Mouse (Mus musculus) intestine, embryonic 14.5 days (tissue): ENCODE measurements at regions not wholly inside any gene's neighbourhood (a gene's known extent, or its start where the extent isn't known, plus 50 kb on each side); places are given as distances from the start of the nearest gene placed in this dataset.

Source experiments
- ATAC-seq: fragments of 200-750 bp; cut with Nextera tagmentation; replicated peaks from 2 replicates; pipeline ENCODE4 v1.8.0; 2017; ENCODE audit warnings: low read depth, moderate number of reproducible peaks, moderate TSS enrichment, moderate library complexity; ENCODE audit not compliant: low FRiP score, low TSS enrichment
- DNase-seq: peaks from one replicate; pipeline ENCODE4 v3.0.0-alpha.2; 2018; ENCODE audit warnings: low spot score
- H3K27ac ChIP-seq: fragments of 300-500 bp; sonication (generic); 2 replicates; pipeline ENCODE4 v1.5.1; 2014; ENCODE audit warnings: low read depth, mild to moderate bottlenecking, control low read depth
- H3K27me3 ChIP-seq: fragments of 300-500 bp; sonication (generic); replicated peaks from 2 replicates; pipeline ENCODE4 v1.6.1; 2014; ENCODE audit warnings: low read length, control low read depth; ENCODE audit not compliant: control insufficient read depth, insufficient read depth
- H3K36me3 ChIP-seq: fragments of 300-500 bp; sonication (generic); 2 replicates; pipeline ENCODE4 v1.6.1; 2014; ENCODE audit warnings: low read length, control low read depth; ENCODE audit not compliant: control insufficient read depth, insufficient read depth
- H3K4me1 ChIP-seq: fragments of 300-500 bp; sonication (generic); replicated peaks from 2 replicates; pipeline ENCODE4 v1.6.1; 2014; ENCODE audit warnings: low read length, control low read depth, mixed read lengths; ENCODE audit not compliant: control insufficient read depth, insufficient read depth
- H3K4me2 ChIP-seq: fragments of 300-500 bp; sonication (generic); 2 replicates; pipeline ENCODE4 v1.6.1; 2014; ENCODE audit warnings: low read length
- H3K4me3 ChIP-seq: fragments of 300-500 bp; sonication (generic); 2 replicates; pipeline ENCODE4 v1.5.1; 2014; ENCODE audit warnings: low read depth, low read length, control low read depth, mixed read lengths
- H3K9ac ChIP-seq: fragments of 300-500 bp; sonication (generic); 2 replicates; pipeline ENCODE4 v1.6.1; 2014; ENCODE audit warnings: mild to moderate bottlenecking, low read length
- H3K9me3 ChIP-seq: fragments of 300-500 bp; sonication (generic); 2 replicates; pipeline ENCODE4 v1.6.1; 2016; ENCODE audit warnings: low read length, control low read depth; ENCODE audit not compliant: control insufficient read depth
- WGBS: fragments of 180-500 bp; shearing (Covaris S2); extraction: QIAGEN DNeasy Blood & Tissue Kit; methylation state at CpG from one replicate; pipeline ENCODE4 v1.1.7; 2014; 5-methylcytosine and 5-hydroxymethylcytosine counted together

DNA sequence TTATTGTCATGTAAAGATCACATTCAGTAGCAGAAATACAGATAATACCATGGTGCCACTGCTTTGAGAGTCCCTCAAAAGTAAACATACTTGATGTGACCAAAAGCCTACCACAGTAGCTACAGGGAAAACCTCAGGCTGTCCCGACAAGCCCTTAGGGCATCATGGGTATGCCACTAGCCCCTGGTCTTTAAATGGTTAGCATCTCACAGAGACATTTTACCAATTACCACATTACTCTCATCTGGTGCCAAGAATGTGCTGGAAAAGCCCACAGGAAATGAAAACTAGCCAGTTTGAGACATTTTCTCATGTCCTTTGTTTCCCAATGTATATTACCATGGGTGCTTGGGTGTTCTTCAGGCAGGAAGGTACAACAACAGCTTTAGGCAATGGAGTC is 439.3 kb upstream of the Pappa start:
- DNase-seq = no peak
- Histone ChIP-seq H3K27me3 (no peaks in the 10 kb centered on the region), H3K4me3 (no peak overlapping the region), H3K9ac (no peak overlapping the region), H3K27ac (no peak overlapping the region), H3K9me3 (no peaks in the 10 kb centered on the region), H3K36me3 (no peaks in the 10 kb centered on the region), H3K4me2 (no peak overlapping the region), H3K4me1 (no peaks in the 10 kb centered on the region)
- no peak for ATAC-seq
- WGBS = 76% methylated on average over 1 of the region's 1 CpGs

DNA sequence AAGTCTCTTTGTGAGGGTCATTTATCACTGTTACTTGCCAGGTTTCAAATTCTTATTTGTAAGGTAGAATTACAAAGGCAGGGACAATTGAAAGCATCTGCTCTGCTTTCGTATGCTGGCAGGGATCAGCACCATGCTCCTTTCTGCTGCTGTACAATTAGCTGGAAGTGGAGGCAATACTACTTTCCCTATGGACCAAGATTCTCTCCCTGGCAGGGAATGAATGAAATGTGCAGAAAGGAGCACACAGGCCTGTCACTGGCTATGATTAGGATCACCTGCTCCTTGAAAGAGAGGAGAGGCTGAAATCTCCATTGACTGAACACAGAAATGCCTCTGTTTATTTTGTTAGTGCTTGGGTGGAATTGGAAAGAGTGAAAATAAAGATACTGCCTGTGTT is 427.8 kb upstream of the Pappa start:
- H3K27me3 ChIP-seq = no peaks in the 10 kb centered on the region
- no peak overlapping the region for H3K9ac ChIP-seq
- 66% methylated on average over 1 of the region's 1 CpGs for WGBS
- no peaks in the 10 kb centered on the region for H3K9me3 ChIP-seq
- H3K4me1 ChIP-seq = no peaks in the 10 kb centered on the region
- H3K36me3 ChIP-seq = no peaks in the 10 kb centered on the region
- ATAC-seq = no peak
- no peak for DNase-seq
- H3K4me2 ChIP-seq = no peak overlapping the region
- H3K27ac ChIP-seq = no peak overlapping the region
- no peak overlapping the region for H3K4me3 ChIP-seq

DNA sequence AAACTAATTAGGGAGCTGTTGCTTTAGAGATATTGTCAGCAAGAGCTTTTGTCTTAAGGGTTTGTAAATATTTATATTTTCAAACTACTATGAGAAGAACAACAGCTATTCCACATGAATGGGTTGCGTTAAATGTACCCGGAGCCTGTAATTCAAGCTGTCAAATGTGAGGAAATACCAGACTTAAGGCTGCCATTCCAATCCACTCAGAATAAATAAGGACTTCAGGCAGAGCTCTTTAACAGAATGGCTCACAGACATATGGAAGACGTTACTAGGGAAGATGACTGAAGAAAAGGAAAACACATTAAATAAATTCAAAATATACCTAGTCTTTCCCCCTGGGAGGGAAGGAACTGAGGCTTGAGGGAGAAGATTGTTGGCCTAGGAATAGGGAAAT is 400.7 kb upstream of the Pappa start:
- H3K4me2 ChIP-seq = no peak overlapping the region
- H3K36me3 ChIP-seq = no peaks in the 10 kb centered on the region
- no peak for ATAC-seq
- no peaks in the 10 kb centered on the region for H3K9me3 ChIP-seq
- WGBS = 33% methylated on average over 3 of the region's 3 CpGs
- H3K9ac ChIP-seq = no peak overlapping the region
- H3K27ac ChIP-seq = no peak overlapping the region
- DNase-seq = no peak
- H3K4me1 ChIP-seq = no peaks in the 10 kb centered on the region
- no peaks in the 10 kb centered on the region for H3K27me3 ChIP-seq
- H3K4me3 ChIP-seq = no peak overlapping the region

DNA sequence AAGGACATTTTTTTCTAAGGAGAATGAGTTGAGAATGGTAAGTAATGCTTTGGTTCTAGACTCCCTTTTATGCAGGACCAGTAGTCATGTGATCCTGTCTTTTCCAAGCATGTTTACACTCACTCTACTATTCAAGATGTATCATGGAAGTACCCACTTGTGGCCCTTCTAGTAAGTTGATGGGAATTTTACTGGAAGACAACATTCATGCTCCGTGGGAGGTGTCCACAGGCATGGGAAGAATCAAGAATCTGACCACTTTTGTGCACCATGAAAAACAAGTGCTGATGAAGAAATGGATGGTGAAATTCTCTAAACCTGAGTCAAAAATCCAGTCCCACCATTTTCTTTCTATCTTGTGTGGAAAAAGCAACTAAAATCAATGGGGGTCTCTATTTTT is 399.1 kb upstream of the Pappa start:
- Histone ChIP-seq H3K4me1 (no peaks in the 10 kb centered on the region), H3K36me3 (no peaks in the 10 kb centered on the region), H3K27me3 (no peaks in the 10 kb centered on the region), H3K4me2 (no peak overlapping the region), H3K9me3 (no peaks in the 10 kb centered on the region), H3K9ac (no peak overlapping the region), H3K27ac (no peak overlapping the region), H3K4me3 (no peak overlapping the region)
- DNase-seq (no peak), ATAC-seq (no peak)
- WGBS = 62% methylated on average over 1 of the region's 1 CpGs

DNA sequence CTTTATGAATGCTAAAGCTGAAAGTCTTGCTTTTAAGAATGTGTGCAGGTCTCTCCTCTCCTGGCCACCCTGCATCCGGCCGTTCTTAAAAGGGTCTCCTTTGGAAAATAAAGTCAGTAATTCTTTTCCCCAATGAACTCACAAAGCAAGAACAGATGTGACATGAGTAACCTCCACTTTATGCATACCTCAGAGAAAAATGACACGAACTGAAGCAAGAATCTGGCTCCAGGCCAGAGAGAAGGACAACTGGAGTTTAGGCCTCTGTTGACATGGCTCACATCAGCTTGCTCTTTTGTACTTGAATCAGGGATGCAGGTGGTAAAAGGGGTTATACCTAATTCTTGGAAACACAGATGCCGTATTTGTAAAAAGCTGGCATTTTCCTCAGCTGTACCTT is 368.0 kb upstream of the Pappa start:
- Histone ChIP-seq H3K4me1 (no peaks in the 10 kb centered on the region), H3K4me2 (no peak overlapping the region), H3K27me3 (no peaks in the 10 kb centered on the region), H3K9ac (no peak overlapping the region), H3K27ac (no peak overlapping the region), H3K4me3 (no peak overlapping the region), H3K36me3 (no peaks in the 10 kb centered on the region), H3K9me3 (no peaks in the 10 kb centered on the region)
- DNase-seq (no peak), ATAC-seq (no peak)
- 73% methylated on average over 4 of the region's 4 CpGs for WGBS

DNA sequence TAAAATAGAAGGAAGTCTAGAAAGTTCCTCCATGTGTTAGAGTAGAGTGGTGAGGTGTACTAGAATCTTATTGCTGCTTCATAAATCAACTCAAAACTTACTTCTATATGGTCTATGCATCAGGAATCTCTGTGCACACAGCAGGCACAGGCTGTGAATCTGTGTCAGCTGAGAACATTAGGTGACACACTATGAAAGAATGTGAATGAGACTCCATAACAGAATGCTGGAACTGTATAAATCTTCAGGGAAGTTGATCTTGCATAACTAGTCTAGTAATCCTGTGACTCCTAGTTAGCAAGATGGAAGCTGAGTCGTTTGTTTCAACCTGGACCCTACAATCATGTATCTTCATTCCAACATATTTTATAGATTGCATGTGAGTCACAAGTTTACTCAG is 355.4 kb upstream of the Pappa start:
- no peak for ATAC-seq
- Histone ChIP-seq H3K9ac (no peak overlapping the region), H3K4me2 (no peak overlapping the region), H3K9me3 (no peaks in the 10 kb centered on the region), H3K27me3 (no peaks in the 10 kb centered on the region), H3K4me1 (no peaks in the 10 kb centered on the region), H3K4me3 (no peak overlapping the region), H3K27ac (no peak overlapping the region), H3K36me3 (no peaks in the 10 kb centered on the region)
- WGBS = 76% methylated on average over 1 of the region's 1 CpGs
- DNase-seq = no peak

DNA sequence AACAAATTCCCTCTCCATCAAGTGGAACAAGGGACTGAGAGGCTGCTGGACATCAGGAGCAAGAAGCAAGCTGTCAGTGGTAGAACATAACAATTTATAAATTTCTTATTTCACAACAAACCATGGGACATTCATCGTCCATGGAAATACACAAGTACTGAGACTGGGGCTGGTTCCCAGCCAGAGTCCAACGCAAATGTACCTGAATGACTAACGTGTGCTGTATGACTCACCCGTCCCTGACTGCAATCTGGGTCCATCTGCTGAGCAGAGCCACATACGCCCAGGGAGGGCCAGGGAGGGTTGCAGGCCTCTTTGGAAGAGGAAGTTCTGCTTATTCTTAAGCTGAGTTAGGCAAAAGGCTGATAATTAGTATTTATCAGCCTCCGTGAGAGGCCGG is 320.1 kb upstream of the Pappa start:
- peak; percentile 53 for DNase-seq
- Histone ChIP-seq H3K4me2 (no peak overlapping the region), H3K4me1 (no peaks in the 10 kb centered on the region), H3K4me3 (no peak overlapping the region), H3K9ac (no peak overlapping the region), H3K36me3 (no peaks in the 10 kb centered on the region), H3K9me3 (no peaks in the 10 kb centered on the region), H3K27me3 (no peaks in the 10 kb centered on the region), H3K27ac (no peak overlapping the region)
- ATAC-seq = no peak
- WGBS = 40% methylated on average over 7 of the region's 7 CpGs

DNA sequence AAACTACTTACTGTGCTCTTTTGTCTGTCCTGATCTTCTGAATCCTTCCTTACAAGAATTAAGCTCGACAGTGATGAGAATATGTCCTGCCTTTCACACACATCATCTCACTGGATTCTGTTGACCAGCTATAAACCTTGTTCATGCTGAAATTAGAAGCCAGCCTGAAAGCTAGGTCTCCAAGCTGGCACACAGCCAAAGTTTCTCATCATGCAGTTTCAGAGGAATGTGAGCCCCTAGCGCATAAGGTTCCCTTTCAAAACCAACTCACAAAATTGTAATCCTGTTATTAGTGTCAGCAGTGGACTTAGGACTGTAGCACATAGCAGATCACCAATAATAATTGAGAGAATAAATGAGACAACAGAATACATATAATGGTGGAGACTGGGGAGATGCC is 319.0 kb upstream of the Pappa start:
- WGBS = 61% methylated on average over 2 of the region's 2 CpGs
- no peak overlapping the region for H3K27ac ChIP-seq
- DNase-seq (no peak), ATAC-seq (no peak)
- no peak overlapping the region for H3K4me3 ChIP-seq
- H3K27me3 ChIP-seq = no peaks in the 10 kb centered on the region
- H3K36me3 ChIP-seq = no peaks in the 10 kb centered on the region
- H3K9me3 ChIP-seq = no peaks in the 10 kb centered on the region
- no peak overlapping the region for H3K9ac ChIP-seq
- no peaks in the 10 kb centered on the region for H3K4me1 ChIP-seq
- H3K4me2 ChIP-seq = no peak overlapping the region

DNA sequence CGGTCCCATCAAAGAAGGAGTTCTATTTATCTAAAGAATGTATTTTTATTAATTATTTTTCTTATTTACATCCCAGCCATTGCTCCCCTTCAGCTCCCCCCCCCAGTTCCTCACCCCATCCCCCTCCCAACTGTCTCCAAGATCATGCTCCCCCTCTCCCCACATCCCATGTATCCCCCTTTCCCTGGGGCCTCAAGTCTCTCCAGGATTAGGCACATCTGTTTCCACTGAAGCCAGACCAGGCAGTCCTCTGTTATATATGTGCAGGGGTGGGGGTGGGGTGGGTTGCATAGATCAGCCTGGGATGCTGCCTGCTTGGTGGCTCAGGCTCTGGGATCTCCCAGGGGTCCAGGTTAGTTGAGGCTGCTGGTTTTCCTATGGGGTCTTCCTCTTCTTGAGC is 316.8 kb upstream of the Pappa start:
- Histone ChIP-seq H3K36me3 (no peaks in the 10 kb centered on the region), H3K27ac (no peak overlapping the region), H3K9me3 (no peaks in the 10 kb centered on the region), H3K4me1 (no peaks in the 10 kb centered on the region), H3K27me3 (no peaks in the 10 kb centered on the region), H3K4me3 (no peak overlapping the region), H3K4me2 (no peak overlapping the region), H3K9ac (no peak overlapping the region)
- DNase-seq (no peak), ATAC-seq (no peak)
- WGBS = 76% methylated on average over 1 of the region's 1 CpGs
